Mouse (Mus musculus) kidney, embryonic 16.5 days (tissue): ENCODE data around the gene Insl6. TPM values are rescaled to one million over a fixed set of nuclear protein-coding genes. Genes with fewer than 3 reads are reported as not detected.

Source experiments
- polyA plus RNA-seq: library from polyadenylated mRNA; unstranded; fragments of >200 nt; fragmentation: Nextera tagmentation; extraction: Ambion mirVana; gene quantifications from 2 replicates; pipeline ENCODE4 v1.2.1, GENCODE M21; 2015

Insl6 gene
- polyA plus RNA-seq, 1 experiment from 2014 or later = 5.2 TPM

Other genes starting within 250 kb of the Insl6 start
- gene Rcl1, start 224.0 kb downstream of the Insl6 start, polyA plus RNA-seq = 65.4 and 66.0 TPM in 2 replicates
- 4.6 and 5.7 TPM in 2 replicates for gene Jak2, start 73.5 kb downstream of the Insl6 start, polyA plus RNA-seq
- gene Rln1, start 9.3 kb upstream of the Insl6 start, polyA plus RNA-seq = 0.15 and 0.42 TPM in 2 replicates
- 48.6 and 49.1 TPM in 2 replicates for gene Plgrkt, start 42.0 kb upstream of the Insl6 start, polyA plus RNA-seq
- gene Cd274, start 42.1 kb upstream of the Insl6 start, polyA plus RNA-seq = 0.28 and 0.30 TPM in 2 replicates
- not detected in 2 replicates for gene Pdcd1lg2, start 85.6 kb upstream of the Insl6 start, polyA plus RNA-seq
- gene Ric1, start 196.9 kb upstream of the Insl6 start, polyA plus RNA-seq = 11.6 and 13.8 TPM in 2 replicates